Mouse (Mus musculus) embryonic facial prominence, embryonic 11.5 days (tissue): ENCODE data around the gene Ep400. TPM values are rescaled to one million over a fixed set of nuclear protein-coding genes. Genes with fewer than 3 reads are reported as not detected.

ENCODE experiments used
- ATAC-seq: fragments of 200-750 bp; cut with Nextera tagmentation; replicated peaks from 2 replicates; pipeline ENCODE4 v1.8.0; 2017; ENCODE audit warnings: low read depth; ENCODE audit not compliant: insufficient number of reproducible peaks, low FRiP score, low TSS enrichment
- DNase-seq: peaks from one replicate; pipeline ENCODE4 v3.0.0-alpha.2; 2015; ENCODE audit warnings: low spot score
- H3K27ac ChIP-seq: fragments of 300-500 bp; sonication (generic); replicated peaks from 2 replicates; pipeline ENCODE4 v1.5.1; 2014; ENCODE audit warnings: mild to moderate bottlenecking, low read depth, low read length, control low read depth
- H3K27me3 ChIP-seq: fragments of 300-500 bp; sonication (generic); 2 replicates; pipeline ENCODE4 v1.6.1; 2014; ENCODE audit warnings: mild to moderate bottlenecking, low read length, moderate library complexity, mixed read lengths; ENCODE audit not compliant: control insufficient read depth, insufficient read depth
- H3K36me3 ChIP-seq: fragments of 300-500 bp; sonication (generic); replicated peaks from 2 replicates; pipeline ENCODE4 v1.6.1; 2014; ENCODE audit warnings: low read depth, mild to moderate bottlenecking, low read length, moderate library complexity, mixed read lengths; ENCODE audit not compliant: control insufficient read depth, insufficient read depth
- H3K4me1 ChIP-seq: fragments of 300-500 bp; sonication (generic); 2 replicates; pipeline ENCODE4 v1.6.1; 2014; ENCODE audit warnings: low read length, mixed read lengths; ENCODE audit not compliant: control insufficient read depth, insufficient read depth
- H3K4me2 ChIP-seq: fragments of 300-500 bp; sonication (generic); 2 replicates; pipeline ENCODE4 v1.6.1; 2014; ENCODE audit warnings: low read depth, mild to moderate bottlenecking, control low read depth, low read length, moderate library complexity
- H3K4me3 ChIP-seq: fragments of 300-500 bp; sonication (generic); 2 replicates; pipeline ENCODE4 v1.5.1; 2014; ENCODE audit warnings: low read depth, low read length, control low read depth
- H3K9ac ChIP-seq: fragments of 300-500 bp; sonication (generic); replicated peaks from 2 replicates; pipeline ENCODE4 v1.6.1; 2014; ENCODE audit warnings: mild to moderate bottlenecking, control low read depth, low read length
- H3K9me3 ChIP-seq: fragments of 300-500 bp; sonication (generic); replicated peaks from 2 replicates; pipeline ENCODE4 v1.6.1; 2016; ENCODE audit warnings: mild to moderate bottlenecking, low read length, inconsistent platforms, mixed read lengths; ENCODE audit not compliant: control insufficient read depth
- WGBS: fragments of 180-500 bp; shearing (Covaris S2); extraction: QIAGEN DNeasy Blood & Tissue Kit; methylation state at CpG from one replicate; pipeline ENCODE4 v1.1.7; 2014; 5-methylcytosine and 5-hydroxymethylcytosine counted together
- polyA plus RNA-seq: library from polyadenylated mRNA; unstranded; fragments of >200 nt; fragmentation: Nextera tagmentation; extraction: Ambion mirVana; gene quantifications from 2 replicates; pipeline ENCODE4 v1.2.1, GENCODE M21; 2014

The Ep400 gene
- polyA plus RNA-seq, 1 experiment from 2014 or later, result 31.5 TPM

GRCm38 (mm10) chr5:110783150-110783549 is 12.6 kb upstream of the Ep400 start:
- ATAC-seq (no peak), DNase-seq (no peak)
- H3K9ac ChIP-seq, result no peak overlapping the region
- H3K4me3 ChIP-seq, result no peak overlapping the region
- no peaks in the 10 kb centered on the region for H3K9me3 ChIP-seq
- WGBS, result 80% methylated on average over 8 of the region's 8 CpGs
- no peak overlapping the region for H3K27ac ChIP-seq
- no peaks in the 10 kb centered on the region for H3K27me3 ChIP-seq
- no peaks in the 10 kb centered on the region for H3K4me1 ChIP-seq
- no peak overlapping the region for H3K4me2 ChIP-seq
- H3K36me3 ChIP-seq, result peaks cover 10% of the 10 kb centered on the region

GRCm38 (mm10) chr5:110781529-110782238 is 11.2 kb upstream of the Ep400 start:
- H3K9ac ChIP-seq, result no peak overlapping the region
- H3K4me2 ChIP-seq, result no peak overlapping the region
- H3K4me1 ChIP-seq, result no peaks in the 10 kb centered on the region
- 74% methylated on average over 7 of the region's 7 CpGs for WGBS
- no peak overlapping the region for H3K27ac ChIP-seq
- no peaks in the 10 kb centered on the region for H3K27me3 ChIP-seq
- H3K36me3 ChIP-seq, result peaks cover 10% of the 10 kb centered on the region
- no peak for DNase-seq
- no peak overlapping the region for H3K4me3 ChIP-seq
- no peaks in the 10 kb centered on the region for H3K9me3 ChIP-seq
- ATAC-seq, result no peak

GRCm38 (mm10) chr5:110780761-110781528 is 10.4 kb upstream of the Ep400 start:
- H3K27me3 ChIP-seq, result no peaks in the 10 kb centered on the region
- DNase-seq (no peak), ATAC-seq (peak; percentile 58; the same call in 1 of the 2 replicates)
- H3K36me3 ChIP-seq, result peaks cover 5% of the 10 kb centered on the region
- H3K4me3 ChIP-seq, result peak overlapping the region; percentile 86
- H3K27ac ChIP-seq, result no peak overlapping the region
- H3K9me3 ChIP-seq, result no peaks in the 10 kb centered on the region
- 59% methylated on average over 10 of the region's 10 CpGs for WGBS
- H3K9ac ChIP-seq, result peak overlapping the region; percentile 85
- H3K4me1 ChIP-seq, result no peaks in the 10 kb centered on the region
- peak overlapping the region; percentile 89 for H3K4me2 ChIP-seq

GRCm38 (mm10) chr5:110779998-110780760 is 9.7 kb upstream of the Ep400 start, which contains the start of gene Pus1:
Pus1 (minus strand) TSS chr5:110780659.
- no peaks in the 10 kb centered on the region for H3K4me1 ChIP-seq
- H3K36me3 ChIP-seq, result no peaks in the 10 kb centered on the region; the same call in 1 of the 2 replicates
- peak within 1 kb of the TSS; percentile 86 for H3K4me3 ChIP-seq
- WGBS, result under 1% methylated on average over 57 of the region's 57 CpGs
- no peaks in the 10 kb centered on the region for H3K27me3 ChIP-seq
- H3K9ac ChIP-seq, result peak within 1 kb of the TSS; percentile 85
- ATAC-seq, result peak; percentile 77
- H3K27ac ChIP-seq, result no peak within 1 kb of the TSS
- DNase-seq, result peak; percentile 95
- no peaks in the 10 kb centered on the region for H3K9me3 ChIP-seq
- H3K4me2 ChIP-seq, result peak within 1 kb of the TSS; percentile 89

- no peak for DNase-seq
- no peak overlapping the region for H3K27ac ChIP-seq
- no peak for ATAC-seq
- WGBS, result 20% methylated on average over 15 of the region's 15 CpGs
- H3K9ac ChIP-seq, result peak overlapping the region; percentile 85
- no peaks in the 10 kb centered on the region for H3K9me3 ChIP-seq
- no peaks in the 10 kb centered on the region; the same call in 1 of the 2 replicates for H3K36me3 ChIP-seq
- H3K4me3 ChIP-seq, result peak overlapping the region; percentile 86
- H3K27me3 ChIP-seq, result no peaks in the 10 kb centered on the region
- H3K4me1 ChIP-seq, result no peaks in the 10 kb centered on the region
- peak overlapping the region; percentile 89 for H3K4me2 ChIP-seq
These were observed 8.9 kb upstream of the Ep400 start for GRCm38 (mm10) chr5:110779276-110779997.

- DNase-seq (no peak), ATAC-seq (no peak)
- no peaks in the 10 kb centered on the region; the same call in 1 of the 2 replicates for H3K36me3 ChIP-seq
These were observed 7.7 kb upstream of the Ep400 start for GRCm38 (mm10) chr5:110778263-110778662.

GRCm38 (mm10) chr5:110776141-110776540 is 5.6 kb upstream of the Ep400 start:
- no peak for DNase-seq
- Histone ChIP-seq H3K4me2 (no peak overlapping the region), H3K27ac (no peak overlapping the region), H3K27me3 (no peaks in the 10 kb centered on the region), H3K9me3 (no peaks in the 10 kb centered on the region), H3K9ac (no peak overlapping the region), H3K4me1 (no peaks in the 10 kb centered on the region), H3K36me3 (no peaks in the 10 kb centered on the region; the same call in 1 of the 2 replicates), H3K4me3 (no peak overlapping the region)
- WGBS, result 91% methylated on average over 2 of the region's 2 CpGs
- ATAC-seq, result no peak

More at GRCm38 (mm10) chr5:110778263-110778662, 7.7 kb upstream of the Ep400 start:
- Histone ChIP-seq H3K9ac (no peak overlapping the region), H3K4me3 (no peak overlapping the region), H3K27me3 (no peaks in the 10 kb centered on the region), H3K9me3 (no peaks in the 10 kb centered on the region), H3K4me2 (no peak overlapping the region), H3K27ac (no peak overlapping the region), H3K4me1 (no peaks in the 10 kb centered on the region)
- 89% methylated on average over 12 of the region's 12 CpGs for WGBS
